Mouse (Mus musculus) retina, embryonic 14.5 days (tissue): Measurements from ENCODE around the gene Ndufaf2.

ENCODE experiments used
- DNase-seq: peaks from one replicate; pipeline ENCODE4 v3.0.0-alpha.2; 2015; ENCODE audit warnings: low spot score

Gene Ndufaf2

DNA sequence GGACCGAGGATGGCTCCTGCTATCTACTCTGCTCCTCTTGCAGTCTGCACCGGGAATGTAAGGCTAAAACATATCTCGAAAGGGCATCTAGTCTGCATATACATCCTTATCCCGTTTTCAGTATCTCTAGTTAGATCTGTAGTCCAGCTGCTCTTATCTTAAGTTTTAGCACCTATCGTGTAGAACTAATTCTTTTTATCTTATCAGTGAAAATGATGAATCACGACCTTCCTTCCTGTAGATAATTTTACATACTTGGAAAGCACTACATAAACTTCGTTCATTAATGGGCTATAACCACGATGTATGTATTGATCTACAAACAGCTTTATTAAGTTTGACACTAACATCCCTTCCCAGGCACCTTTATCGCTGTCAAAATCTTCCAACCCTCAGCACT is 118.5 kb downstream of the Ndufaf2 start:
- DNase-seq: no peak

GRCm38 (mm10) chr13:108039375-108039774 is 119.0 kb downstream of the Ndufaf2 start:
- DNase-seq: peak; percentile 32

GRCm38 (mm10) chr13:108032789-108033188 is 125.6 kb downstream of the Ndufaf2 start:
- DNase-seq: no peak

DNA sequence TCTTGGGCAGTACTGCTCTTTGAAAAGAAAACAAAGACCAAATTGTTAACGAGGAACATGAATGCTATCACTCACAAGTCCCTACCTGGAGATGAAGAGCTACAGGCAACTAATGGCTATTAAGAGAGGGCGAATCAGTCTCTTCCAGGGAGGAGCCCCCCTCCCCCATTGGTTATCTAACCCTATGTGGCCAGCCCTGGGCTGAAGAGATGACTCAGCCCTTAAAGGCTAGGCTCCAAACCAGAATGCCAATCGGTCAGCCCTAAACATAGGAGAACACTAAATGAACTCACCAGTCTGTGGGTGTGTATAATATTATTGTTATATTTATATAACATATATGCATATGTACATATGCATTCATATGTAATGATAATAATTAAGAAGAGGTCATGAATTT is 132.6 kb downstream of the Ndufaf2 start:
- no peak for DNase-seq

DNA sequence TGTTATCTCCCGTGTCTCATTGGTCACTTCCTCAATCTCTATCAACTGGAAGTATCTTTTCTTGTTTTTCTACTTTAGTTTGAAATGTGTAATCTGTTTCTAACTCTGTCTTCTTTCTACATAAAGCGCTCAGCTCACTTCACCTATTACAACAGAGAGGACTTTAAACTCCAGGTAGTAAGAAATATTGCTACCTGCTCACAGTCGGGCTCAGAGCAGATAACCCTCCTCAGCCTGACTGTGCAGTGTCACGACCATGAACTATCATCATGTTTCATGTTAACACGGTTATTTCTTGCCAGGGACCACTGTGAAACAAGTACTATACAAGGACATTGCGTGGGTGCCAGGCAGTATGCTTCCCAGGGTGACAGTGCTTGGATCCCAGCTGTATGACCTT is 141.1 kb downstream of the Ndufaf2 start:
- no peak for DNase-seq

DNA sequence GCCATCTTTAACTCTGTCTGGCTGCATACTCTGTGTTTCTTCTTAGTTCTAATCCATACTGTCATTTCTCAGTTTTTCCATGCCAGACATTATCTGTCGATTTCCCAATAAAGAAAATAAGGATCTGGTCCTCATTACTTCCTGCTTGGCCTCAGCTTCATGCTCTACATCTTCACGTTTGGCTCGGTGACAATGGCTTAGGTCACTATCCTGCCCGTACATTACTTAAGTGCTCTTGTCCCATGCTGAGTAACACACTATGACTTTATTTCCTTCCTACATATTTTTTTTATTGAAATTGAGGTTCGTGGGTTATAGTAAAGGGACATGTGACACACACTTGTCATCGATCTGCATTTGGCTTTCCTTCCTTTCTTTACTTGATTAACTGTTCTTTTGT is 143.3 kb downstream of the Ndufaf2 start:
- no peak for DNase-seq

- no peak for DNase-seq
Observed at GRCm38 (mm10) chr13:108013839-108014238, 144.6 kb downstream of the Ndufaf2 start.

DNA sequence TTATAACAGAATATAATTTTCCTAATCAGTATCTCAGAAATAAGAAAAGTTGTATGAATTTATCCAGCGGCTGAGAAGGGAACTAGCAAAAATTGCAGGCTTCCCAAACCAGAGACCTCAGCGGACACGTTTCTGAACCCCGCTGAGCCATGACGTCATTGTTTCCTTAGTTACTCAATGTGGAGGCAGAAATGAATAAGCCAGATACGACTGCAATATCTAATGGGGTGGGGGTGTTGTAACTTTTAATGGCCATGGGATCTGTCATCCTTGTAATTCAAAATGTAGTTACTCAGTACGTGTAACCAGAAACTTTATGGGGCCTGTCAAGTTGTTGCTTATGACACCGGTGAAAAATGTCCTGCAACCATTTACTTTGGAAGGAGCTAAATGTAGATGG is 145.3 kb downstream of the Ndufaf2 start:
- no peak for DNase-seq

DNA sequence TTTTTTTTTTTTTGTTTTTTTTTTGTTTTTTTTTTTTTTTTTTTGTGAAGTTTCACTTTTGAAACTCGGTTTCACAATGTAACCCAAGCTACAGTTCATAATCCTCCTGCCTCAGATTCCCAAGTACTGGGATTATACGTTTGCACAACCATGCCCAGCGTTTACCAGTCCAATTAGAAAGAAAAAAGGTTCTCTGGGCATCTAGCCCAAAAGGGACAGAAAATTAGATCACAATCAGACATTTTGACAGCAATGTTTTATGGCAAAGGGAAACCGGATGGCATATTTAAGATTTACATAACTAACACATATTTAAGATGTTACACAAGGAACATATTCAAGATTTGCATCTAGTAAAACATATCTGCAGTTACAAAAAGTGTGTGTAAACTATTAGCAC is 150.6 kb downstream of the Ndufaf2 start:
- no peak for DNase-seq

DNA sequence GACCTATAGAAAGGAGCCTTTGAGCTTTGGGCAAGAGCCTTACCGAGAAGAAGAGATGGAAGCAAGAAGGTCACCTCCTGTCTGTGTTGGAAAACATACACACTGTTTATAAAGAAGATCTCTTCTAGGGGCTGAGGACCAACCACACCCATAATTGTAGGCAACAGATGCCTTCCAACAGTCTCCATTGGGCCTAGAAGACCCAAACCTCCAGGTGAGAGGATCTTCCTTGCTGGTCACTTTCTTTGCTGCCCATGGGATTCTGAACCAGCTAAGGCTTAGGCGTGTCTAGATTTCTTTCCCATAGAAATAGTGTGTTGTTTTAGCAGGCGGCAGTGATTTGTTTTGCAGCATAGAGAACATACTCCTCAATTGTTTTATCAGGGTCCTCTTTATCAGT is 162.1 kb downstream of the Ndufaf2 start:
- no peak for DNase-seq

DNA sequence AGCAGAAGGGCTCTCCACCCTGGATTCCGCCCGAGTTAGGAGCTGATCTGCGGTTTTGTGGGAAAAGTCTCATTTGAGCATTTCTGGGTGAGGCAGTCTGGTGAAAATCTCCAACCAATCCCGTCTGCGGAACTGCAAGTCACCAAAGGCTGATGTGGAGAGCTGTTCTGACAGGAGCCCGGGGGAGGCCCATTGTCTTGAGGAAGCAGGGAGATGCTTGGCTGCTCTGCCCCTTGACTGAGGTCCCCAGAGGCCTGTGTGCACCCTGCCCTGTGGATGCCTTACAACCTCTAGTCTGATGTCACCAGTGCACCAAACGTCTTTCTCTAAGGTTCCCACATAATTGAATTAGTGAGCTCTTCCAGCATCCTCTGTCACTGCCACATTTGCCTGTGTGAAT is 163.2 kb downstream of the Ndufaf2 start:
- DNase-seq: peak; percentile 51

DNA sequence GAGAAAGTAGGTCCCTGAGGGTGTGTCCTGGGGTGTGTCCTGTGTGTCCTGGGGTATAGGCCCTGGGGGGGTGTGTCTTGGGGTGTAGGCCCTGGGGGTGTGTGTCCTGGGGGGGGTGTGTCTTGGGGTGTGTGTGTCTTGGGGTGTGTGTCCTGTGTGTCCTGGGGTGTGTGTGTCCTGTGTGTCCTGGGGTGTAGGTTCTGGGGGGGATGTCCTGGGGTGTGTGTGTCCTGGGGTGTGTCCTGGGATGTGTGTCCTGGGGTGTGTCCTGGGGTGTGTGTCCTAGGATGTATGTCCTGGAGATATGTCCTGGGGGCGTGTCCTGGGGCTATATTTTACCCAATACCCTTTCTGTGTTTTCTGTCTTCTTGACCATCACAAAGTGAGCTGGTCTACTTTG is 165.8 kb downstream of the Ndufaf2 start:
- no peak for DNase-seq

- DNase-seq: no peak
Observed at GRCm38 (mm10) chr13:107984641-107985040, 173.8 kb downstream of the Ndufaf2 start.

- DNase-seq: no peak
Observed at GRCm38 (mm10) chr13:107984186-107984585, 174.2 kb downstream of the Ndufaf2 start.

DNA sequence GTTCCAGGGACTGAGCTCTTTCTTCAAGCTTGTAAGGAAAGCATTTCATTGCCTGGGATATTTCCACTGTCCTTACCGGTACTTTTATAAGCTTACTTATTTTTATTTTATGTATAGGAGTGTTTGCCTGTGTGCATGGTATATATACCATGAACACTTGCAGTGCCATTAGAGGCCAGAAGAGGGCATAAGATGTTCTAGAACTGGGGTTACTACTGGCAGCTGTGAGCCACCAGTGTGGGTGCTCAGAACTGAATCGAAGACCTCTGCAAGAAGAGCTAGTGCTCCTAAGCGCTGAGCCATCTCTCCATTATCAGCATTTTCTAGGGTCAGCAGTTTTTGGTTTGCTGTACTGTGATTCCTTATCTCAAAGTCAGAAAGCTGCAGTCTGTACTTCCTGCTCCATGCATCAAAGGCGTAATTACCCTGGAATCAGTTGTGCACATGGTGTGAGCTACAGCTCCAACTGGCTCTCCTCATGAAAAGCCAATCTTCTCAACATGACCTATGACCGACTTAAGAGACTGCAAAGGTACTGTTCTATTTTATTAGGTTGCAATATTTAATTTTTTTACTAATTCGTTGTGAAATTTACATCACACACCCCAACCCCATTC is 175.1 kb downstream of the Ndufaf2 start:
- no peak for DNase-seq

GRCm38 (mm10) chr13:107979461-107979860 is 179.0 kb downstream of the Ndufaf2 start:
- DNase-seq: no peak

GRCm38 (mm10) chr13:107976886-107977656 is 181.4 kb downstream of the Ndufaf2 start:
- no peak for DNase-seq

DNA sequence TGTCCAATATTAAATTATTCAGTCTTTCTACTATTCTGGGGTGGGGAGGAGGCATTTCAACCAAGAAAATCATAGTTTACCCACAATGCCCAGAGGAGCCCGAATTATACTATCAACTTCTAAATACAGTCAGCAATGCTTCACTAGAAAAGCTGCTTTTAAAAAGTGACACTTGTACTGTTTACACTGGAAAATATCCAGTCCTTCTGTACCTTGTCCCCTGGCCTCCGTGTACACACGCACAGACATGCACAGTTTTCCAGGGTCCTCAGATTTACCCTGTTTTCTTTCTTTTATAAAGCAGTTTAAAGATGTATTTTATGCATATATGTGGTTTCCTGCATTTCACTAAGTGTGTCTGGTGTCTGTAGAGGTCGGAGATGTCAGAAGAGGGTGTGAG is 186.0 kb downstream of the Ndufaf2 start:
- DNase-seq: no peak

- no peak for DNase-seq
Observed at GRCm38 (mm10) chr13:107971868-107972267, 186.6 kb downstream of the Ndufaf2 start.

DNA sequence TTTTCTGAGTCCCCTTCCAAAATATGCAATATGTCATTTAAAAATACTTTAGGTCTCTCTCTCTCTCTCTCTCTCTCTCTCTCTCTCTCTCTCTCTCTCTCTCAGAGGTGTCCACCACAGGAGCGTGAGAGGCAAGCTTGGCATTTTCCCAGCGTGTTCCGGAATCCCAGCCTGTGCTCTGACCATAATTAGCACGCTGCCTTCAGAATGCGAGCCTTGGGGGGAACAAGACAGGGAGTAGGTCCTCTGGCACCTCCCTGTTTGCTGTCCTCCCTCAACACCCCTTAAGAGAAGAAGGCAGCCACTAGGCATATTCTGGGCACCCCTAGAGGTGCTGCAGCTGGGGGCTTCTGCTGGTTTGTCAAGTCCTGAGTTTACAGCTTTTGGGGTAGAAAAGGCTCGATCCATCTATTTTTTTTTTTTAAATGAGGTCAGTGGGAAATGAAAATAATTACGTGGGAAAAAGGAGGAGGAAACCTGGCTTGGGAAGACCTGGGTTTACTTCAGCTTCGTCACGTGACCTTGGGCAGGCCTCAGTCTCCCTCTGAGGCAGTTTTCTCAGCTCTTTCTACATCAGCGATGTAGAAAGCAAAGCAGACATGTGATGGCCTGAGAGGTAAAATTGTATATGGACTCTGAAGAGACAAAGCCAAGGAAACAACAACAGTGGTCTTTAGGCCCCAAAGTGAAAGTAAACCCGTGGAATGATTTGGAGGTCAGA is 187.8 kb downstream of the Ndufaf2 start:
- DNase-seq: no peak

DNA sequence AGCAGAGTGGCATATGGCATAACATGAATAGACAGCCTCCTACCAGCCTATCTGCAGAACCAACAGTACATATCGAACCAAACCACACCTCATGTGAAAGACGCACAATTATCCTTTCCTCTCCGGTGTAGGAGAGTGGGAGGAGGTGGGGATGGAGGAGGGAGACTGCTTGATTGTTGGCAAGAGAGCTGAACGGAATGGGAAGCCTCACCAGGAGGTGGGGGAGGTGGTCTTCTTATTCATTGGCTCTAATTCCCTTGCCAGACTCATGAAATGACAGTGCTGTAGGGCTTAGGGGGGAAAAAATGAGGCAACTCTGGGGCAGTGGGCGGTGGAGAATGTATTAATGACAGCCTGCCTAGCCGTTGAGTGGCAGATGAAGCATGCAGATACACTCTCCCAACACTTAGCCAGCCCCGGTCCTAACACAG is 188.4 kb downstream of the Ndufaf2 start:
- peak; percentile 57 for DNase-seq

GRCm38 (mm10) chr13:107964616-107965015 is 193.8 kb downstream of the Ndufaf2 start:
- DNase-seq: no peak

DNA sequence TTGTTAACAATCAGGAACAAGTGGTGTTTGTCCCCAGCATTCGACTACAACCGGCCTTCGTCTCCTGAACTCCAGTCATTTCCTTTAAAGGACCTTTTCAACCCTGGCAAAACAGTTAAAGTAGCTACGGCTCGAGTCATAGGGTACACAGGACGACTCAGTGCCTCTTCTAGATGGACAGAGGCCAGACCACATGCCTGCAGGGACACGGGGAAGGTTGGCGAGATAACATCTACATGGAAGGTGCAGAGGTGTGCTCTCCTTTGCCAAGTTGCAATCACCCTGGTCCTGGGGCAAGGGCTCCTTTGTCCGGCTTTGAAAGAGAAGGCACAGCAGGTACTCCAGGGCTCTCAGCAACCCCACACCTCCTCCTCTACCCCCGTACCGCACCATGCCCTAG is 195.0 kb downstream of the Ndufaf2 start:
- DNase-seq: no peak
